9 mouse cellular contexts compared by ENCODE assay signal in genomic region chr8:104436591-104436990, GRCm38 (mm10). TPM values are rescaled to one million over a fixed set of nuclear protein-coding genes. Genes with fewer than 3 reads are reported as not detected.
A peak's percentile ranks its signal among the peaks of the same experiment; 100 is the strongest.
DNase-seq lines count a peak whose midpoint lies in the region; ATAC-seq and TF ChIP-seq lines count a peak whose summit lies in the region.
"Had no signal": no experiment of that assay in that cellular context is flagged by ENCODE, and none has a peak within 500 bp of the region (broad histone marks: within the 10 kb centered on the region; RNA-seq: fewer than 3 reads in every experiment).

No protein-coding gene starts in this region.

- no peak for ATAC-seq in embryonic facial prominence, embryonic 15.5 days (ENCODE audit: insufficient number of reproducible peaks, low FRiP score, low TSS enrichment, low read depth)
- no peak for ATAC-seq in midbrain, embryonic 13.5 days

- H3K4me1 ChIP-seq in kidney, adult 2 months (ENCODE audit: control insufficient read depth, insufficient read depth, low read length) = peaks cover 8% of the 10 kb centered on the region
- H3K4me1 ChIP-seq in embryonic facial prominence, embryonic 15.5 days = peaks cover 32% of the 10 kb centered on the region
- peaks cover 42% of the 10 kb centered on the region for H3K4me1 ChIP-seq in midbrain, embryonic 13.5 days (replicated peaks)

- H3K9me3 ChIP-seq in embryonic facial prominence, embryonic 15.5 days (replicated peaks) = no peaks in the 10 kb centered on the region
- no peaks in the 10 kb centered on the region for H3K9me3 ChIP-seq in midbrain, embryonic 13.5 days
- H3K9me3 ChIP-seq: liver, embryonic 15.5 days had no signal

- no peak overlapping the region for H3K4me2 ChIP-seq in embryonic facial prominence, embryonic 15.5 days (replicated peaks)
- no peak overlapping the region for H3K4me2 ChIP-seq in midbrain, embryonic 13.5 days (replicated peaks)
- H3K4me2 ChIP-seq: liver, embryonic 15.5 days had no signal

- no peak overlapping the region for H3K9ac ChIP-seq in embryonic facial prominence, embryonic 15.5 days
- H3K9ac ChIP-seq in midbrain, embryonic 13.5 days (replicated peaks) = no peak overlapping the region
- H3K9ac ChIP-seq: liver, embryonic 15.5 days had no signal

- 82% methylated on average over 4 of the region's 4 CpGs for WGBS in kidney, adult 2 months
- WGBS in embryonic facial prominence, embryonic 15.5 days = 87% methylated on average over 4 of the region's 4 CpGs
- WGBS in midbrain, embryonic 13.5 days = 94% methylated on average over 4 of the region's 4 CpGs

- TF ChIP-seq CTCF in kidney, adult 2 months (conservative IDR thresholded peaks at IDR 0.05; ENCODE audit: insufficient read depth, insufficient read length, low read depth, low read length) = no peak

- no peaks in the 10 kb centered on the region for H3K27me3 ChIP-seq in kidney, adult 2 months (replicated peaks; ENCODE audit: control insufficient read depth, insufficient read depth, low read length)
- no peaks in the 10 kb centered on the region for H3K27me3 ChIP-seq in embryonic facial prominence, embryonic 15.5 days
- H3K27me3 ChIP-seq in midbrain, embryonic 13.5 days = no peaks in the 10 kb centered on the region
- H3K27me3 ChIP-seq: liver, embryonic 15.5 days had no signal

- no peak for TF ChIP-seq POLR2A in kidney, adult 2 months (IDR thresholded peaks at IDR 0.05; ENCODE audit: low read depth, low read length)

- no peaks in the 10 kb centered on the region; the same call in 1 of the 2 replicates for H3K36me3 ChIP-seq in kidney, adult 2 months (ENCODE audit: control insufficient read depth, insufficient read depth, low read length)
- peaks cover 82% of the 10 kb centered on the region for H3K36me3 ChIP-seq in embryonic facial prominence, embryonic 15.5 days
- peaks cover 89% of the 10 kb centered on the region for H3K36me3 ChIP-seq in midbrain, embryonic 13.5 days

- H3K4me3 ChIP-seq in kidney, adult 2 months (ENCODE audit: insufficient read depth, low read depth, low read length) = no peak overlapping the region
- H3K4me3 ChIP-seq in embryonic facial prominence, embryonic 15.5 days (replicated peaks) = no peak overlapping the region
- H3K4me3 ChIP-seq in midbrain, embryonic 13.5 days (replicated peaks) = no peak overlapping the region
- H3K4me3 ChIP-seq: liver, embryonic 15.5 days had no signal

- DNase-seq in cerebellum, adult 9-10 months = peak; percentile 51
- DNase-seq in cerebellum, postnatal 25 days = no peak
- DNase-seq in kidney, adult 2 months = no peak
- no peak for DNase-seq in kidney, adult 11 months
- no peak for DNase-seq in thymus, postnatal 14 days
- no peak for DNase-seq in retina, embryonic 14.5 days (ENCODE audit: low spot score)

- H3K27ac ChIP-seq in kidney, adult 2 months (ENCODE audit: insufficient read depth, low read depth, low read length) = peak overlapping the region; percentile 58; the same call in 1 of the 2 replicates
- H3K27ac ChIP-seq in embryonic facial prominence, embryonic 15.5 days (replicated peaks) = peak overlapping the region; percentile 73
- H3K27ac ChIP-seq in midbrain, embryonic 13.5 days = peak overlapping the region; percentile 65
- H3K27ac ChIP-seq: liver, embryonic 15.5 days had no signal

RNA-seq across cellular contexts. Expression of gene Dync1li2, which starts 6.3 kb away (rescaled TPM):
- 14.7 and 20.3 TPM in 2 replicates for polyA plus RNA-seq in kidney, adult 2 months (2012; rRNA removed)
- 63.0 and 66.3 TPM in 2 replicates for polyA plus RNA-seq in embryonic facial prominence, embryonic 15.5 days (2015; fragmentation: Nextera tagmentation; extraction: Ambion mirVana)
- polyA plus RNA-seq in midbrain, embryonic 13.5 days (2015; fragmentation: Nextera tagmentation; extraction: Ambion mirVana) = 120 and 124 TPM in 2 replicates

RNA-seq across cellular contexts. Expression of gene Cmtm4, which starts 41.0 kb away (rescaled TPM):
- polyA plus RNA-seq in kidney, adult 2 months (2012; rRNA removed) = 31.4 and 32.4 TPM in 2 replicates
- polyA plus RNA-seq in embryonic facial prominence, embryonic 15.5 days (2015; fragmentation: Nextera tagmentation; extraction: Ambion mirVana) = 2.9 and 3.4 TPM in 2 replicates
- polyA plus RNA-seq in midbrain, embryonic 13.5 days (2015; fragmentation: Nextera tagmentation; extraction: Ambion mirVana) = 1.8 TPM in 2 replicates
